Mouse (Mus musculus): ENCODE measurements around the gene Pign.

The Pign gene

GRCm38 (mm10) chr1:105563821-105564220, 99.7 kb downstream of the Pign start:
- no peak for DNase-seq (ENCODE audit: low spot score in 2 of 2)

DNA sequence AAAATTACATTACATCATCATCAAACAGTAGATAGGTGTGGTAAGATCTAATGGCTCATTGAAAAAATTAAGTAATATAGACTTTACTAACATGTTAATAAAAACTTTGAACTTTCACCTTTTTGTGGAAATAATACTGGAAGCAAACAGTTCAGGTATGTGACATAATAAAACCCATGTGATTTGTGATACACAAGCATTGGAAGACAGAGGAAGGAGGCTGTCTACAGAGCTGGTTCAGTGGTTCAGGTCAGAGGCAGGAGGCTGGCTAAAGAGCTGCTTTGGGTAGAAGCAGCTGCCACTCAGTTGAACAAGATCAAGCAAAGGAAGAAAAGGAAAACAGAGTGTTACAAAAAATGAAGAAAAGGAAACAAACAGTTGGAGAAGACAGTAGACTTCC, 107.4 kb downstream of the Pign start:
- DNase-seq (ENCODE audit: low spot score in 2 of 2), result no peak

DNA sequence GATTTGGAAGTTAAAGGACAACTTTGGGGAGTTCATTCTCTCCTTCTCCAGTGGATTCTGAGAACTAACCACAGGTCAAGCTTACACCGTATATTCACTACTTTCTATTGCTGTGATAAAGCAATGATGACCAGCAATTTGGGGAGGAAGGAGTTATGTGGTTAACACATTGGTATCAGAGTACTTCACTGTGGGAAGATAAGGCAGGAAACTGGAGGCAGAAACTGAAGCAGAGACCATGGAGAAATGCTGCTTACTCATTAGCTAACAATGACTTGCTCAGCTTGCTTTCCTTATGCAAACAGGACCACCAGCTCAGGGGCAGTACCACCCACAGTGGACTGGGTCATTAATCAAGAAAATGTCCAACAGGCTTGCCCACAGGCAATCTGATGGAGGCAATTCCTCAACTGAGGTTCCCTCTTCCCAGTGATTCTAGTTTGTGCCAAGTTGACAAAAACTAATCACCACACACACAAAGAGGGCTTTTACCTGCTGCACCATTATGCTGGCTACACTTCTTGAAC, 108.2 kb downstream of the Pign start:
- no peak for DNase-seq (ENCODE audit: low spot score in 2 of 2)

GRCm38 (mm10) chr1:105553130-105553529, 110.3 kb downstream of the Pign start:
- no peak for DNase-seq (ENCODE audit: low spot score in 2 of 2)

- DNase-seq (ENCODE audit: low spot score in 2 of 2), result no peak
These were observed 113.3 kb downstream of the Pign start for GRCm38 (mm10) chr1:105550163-105550562.

- no peak for DNase-seq (ENCODE audit: low spot score in 2 of 2)
These were observed 113.8 kb downstream of the Pign start for GRCm38 (mm10) chr1:105549648-105550047.

GRCm38 (mm10) chr1:105543051-105543450, 120.4 kb downstream of the Pign start:
- DNase-seq (ENCODE audit: low spot score in 2 of 2), result no peak

DNA sequence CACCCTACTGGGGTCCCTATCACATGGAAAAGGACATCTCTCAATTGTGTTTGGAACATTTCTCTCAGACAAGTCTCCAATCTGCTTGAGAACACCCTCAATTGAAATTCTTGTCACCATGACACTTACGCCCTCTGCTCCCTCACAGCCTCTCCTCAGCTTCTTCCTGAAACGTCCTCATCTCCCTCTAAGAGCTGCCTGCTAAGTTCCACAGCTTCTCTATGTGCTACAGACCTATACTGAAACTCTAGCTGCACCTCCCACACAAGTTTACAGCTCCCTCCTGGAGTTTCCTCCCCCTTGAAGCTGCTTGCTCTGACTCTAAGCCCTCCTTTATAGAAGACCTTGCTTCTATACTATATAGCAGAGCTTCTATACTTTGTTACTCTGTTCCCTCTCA, 139.7 kb downstream of the Pign start:
- no peak for DNase-seq (ENCODE audit: low spot score in 2 of 2)

GRCm38 (mm10) chr1:105522321-105522720, 141.2 kb downstream of the Pign start:
- DNase-seq (ENCODE audit: low spot score in 2 of 2), result no peak

GRCm38 (mm10) chr1:105518101-105518500, 145.4 kb downstream of the Pign start:
- no peak for DNase-seq (ENCODE audit: low spot score in 2 of 2)

DNA sequence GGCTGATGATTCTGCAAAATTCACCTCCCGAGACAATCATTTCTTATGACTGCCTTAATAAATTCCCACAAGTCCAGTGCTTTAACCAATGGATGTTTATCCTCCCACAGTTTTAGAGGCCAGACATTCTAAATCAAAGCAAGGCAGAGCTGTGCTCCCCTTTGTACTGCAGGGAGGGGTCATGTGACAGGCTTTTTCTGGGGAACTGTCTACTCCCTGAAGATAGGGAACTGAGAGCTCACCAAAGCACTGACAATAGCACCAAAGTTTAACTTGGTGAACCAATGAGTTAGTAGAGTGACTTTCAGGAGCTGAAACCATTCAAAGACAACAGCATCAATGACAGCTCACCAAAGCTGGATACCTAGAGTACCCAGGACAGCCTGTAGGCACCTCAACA, 156.4 kb downstream of the Pign start:
- no peak for DNase-seq (ENCODE audit: low spot score in 2 of 2)

DNA sequence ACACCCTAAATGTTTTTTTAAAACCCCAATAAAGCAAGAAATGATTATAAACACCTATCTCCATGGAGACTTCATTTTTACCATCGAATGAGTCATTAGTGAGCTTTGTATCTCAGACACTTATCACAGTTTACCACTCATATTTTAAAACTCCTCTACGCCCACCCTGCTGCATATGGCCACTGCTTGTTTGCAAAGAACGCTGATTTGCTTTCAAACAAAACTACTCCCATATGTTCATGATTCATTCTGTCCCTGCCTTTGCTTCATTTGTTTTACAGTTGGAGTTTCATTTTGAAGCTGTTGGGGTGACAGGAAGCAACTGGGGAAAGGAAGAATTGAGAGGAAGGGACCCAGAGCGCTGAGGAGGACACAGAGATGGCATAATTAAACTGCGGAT, 170.9 kb downstream of the Pign start:
- DNase-seq (ENCODE audit: low spot score in 2 of 2), result peak in 1 of 2 experiments; percentile 16

DNA sequence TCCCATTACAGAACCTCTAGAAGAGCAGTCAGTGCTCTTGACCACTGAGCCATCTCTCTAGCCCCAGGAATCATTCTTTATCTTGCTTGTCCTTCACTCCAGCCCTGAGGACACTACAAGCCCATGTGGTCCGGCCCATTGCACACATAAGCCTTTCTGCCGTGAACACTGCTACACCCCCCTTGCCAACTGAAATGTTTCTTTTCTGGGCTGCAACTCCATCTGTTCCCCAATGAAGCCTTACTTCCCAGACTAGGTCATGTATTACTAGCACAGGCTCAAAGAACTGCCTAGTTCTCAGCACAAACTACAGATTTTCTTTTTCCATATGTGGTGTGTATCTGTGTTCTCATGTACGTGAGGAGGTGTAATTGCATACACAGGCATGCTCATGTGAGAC, 174.0 kb downstream of the Pign start:
- DNase-seq (ENCODE audit: low spot score in 2 of 2), result no peak

GRCm38 (mm10) chr1:105487037-105487436, 176.4 kb downstream of the Pign start:
- no peak for DNase-seq (ENCODE audit: low spot score in 2 of 2)
